Mouse (Mus musculus): ENCODE measurements around the gene Utp18. TPM values are rescaled to one million over a fixed set of nuclear protein-coding genes. Genes with fewer than 3 reads are reported as not detected.
"Not testable (repeated sequence)": the region's sequence is repeated elsewhere in the genome, so short reads cannot be mapped to it uniquely, and the experiment has no call there.

Utp18 gene
- 1 to 10 TPM; 8.4 to 9.0 (median 8.8) TPM for total RNA-seq (2022)

GRCm38 (mm10) chr11:93885572-93886410 lies at the start of gene Utp18, which contains the start of gene Mbtd1:
Gene Utp18, minus strand, starts transcription at chr11:93885766.
Gene Mbtd1, plus strand, starts transcription at chr11:93885852.
- peak; percentile 98 for DNase-seq (ENCODE audit: low spot score)

GRCm38 (mm10) chr11:93929106-93929505 lies 43.5 kb upstream of the Utp18 start:
- no peak for DNase-seq (ENCODE audit: low spot score)

- DNase-seq (ENCODE audit: low spot score), result not testable (repeated sequence)
These were observed 29.5 kb upstream of the Utp18 start for GRCm38 (mm10) chr11:93915019-93915418.

- DNase-seq (ENCODE audit: low spot score), result no peak
These were observed 26.0 kb upstream of the Utp18 start for GRCm38 (mm10) chr11:93911603-93912002.

- DNase-seq (ENCODE audit: low spot score), result no peak
These were observed 23.3 kb upstream of the Utp18 start for GRCm38 (mm10) chr11:93908829-93909228.

GRCm38 (mm10) chr11:93907839-93908238 lies 22.3 kb upstream of the Utp18 start:
- no peak for DNase-seq (ENCODE audit: low spot score)

- no peak for DNase-seq (ENCODE audit: low spot score)
These were observed 21.3 kb upstream of the Utp18 start for GRCm38 (mm10) chr11:93906834-93907233.

- no peak for DNase-seq (ENCODE audit: low spot score)
These were observed 12.2 kb upstream of the Utp18 start for GRCm38 (mm10) chr11:93897732-93898131.

- no peak for DNase-seq (ENCODE audit: low spot score)
These were observed 1.5 kb upstream of the Utp18 start for GRCm38 (mm10) chr11:93887080-93887447.

GRCm38 (mm10) chr11:93886411-93887079 lies 979 bp upstream of the Utp18 start:
- DNase-seq (ENCODE audit: low spot score), result no peak

- DNase-seq (ENCODE audit: low spot score), result peak; percentile 6
These were observed 530 bp downstream of the Utp18 start for GRCm38 (mm10) chr11:93884901-93885571.

GRCm38 (mm10) chr11:93884068-93884467 lies 1.5 kb downstream of the Utp18 start:
- no peak for DNase-seq (ENCODE audit: low spot score)

GRCm38 (mm10) chr11:93862638-93863037 lies 22.9 kb downstream of the Utp18 start:
- no peak for DNase-seq (ENCODE audit: low spot score)

GRCm38 (mm10) chr11:93862045-93862623 lies 23.4 kb downstream of the Utp18 start:
- DNase-seq (ENCODE audit: low spot score), result no peak

GRCm38 (mm10) chr11:93861193-93861592 lies 24.4 kb downstream of the Utp18 start:
- DNase-seq (ENCODE audit: low spot score), result no peak

GRCm38 (mm10) chr11:93860540-93861172 lies 24.9 kb downstream of the Utp18 start:
- DNase-seq (ENCODE audit: low spot score), result no peak

- peak; percentile 36 for DNase-seq (ENCODE audit: low spot score)
These were observed 29.1 kb downstream of the Utp18 start for GRCm38 (mm10) chr11:93856284-93856955.

GRCm38 (mm10) chr11:93852546-93852945 lies 33.0 kb downstream of the Utp18 start:
- no peak for DNase-seq (ENCODE audit: low spot score)

- no peak for DNase-seq (ENCODE audit: low spot score)
These were observed 38.2 kb downstream of the Utp18 start for GRCm38 (mm10) chr11:93847342-93847741.

- DNase-seq (ENCODE audit: low spot score), result no peak
These were observed 49.8 kb downstream of the Utp18 start for GRCm38 (mm10) chr11:93835800-93836199.

GRCm38 (mm10) chr11:93829971-93830370 lies 55.6 kb downstream of the Utp18 start:
- no peak for DNase-seq (ENCODE audit: low spot score)
